Mouse (Mus musculus): ENCODE measurements around the gene Ripor3.

DNA sequence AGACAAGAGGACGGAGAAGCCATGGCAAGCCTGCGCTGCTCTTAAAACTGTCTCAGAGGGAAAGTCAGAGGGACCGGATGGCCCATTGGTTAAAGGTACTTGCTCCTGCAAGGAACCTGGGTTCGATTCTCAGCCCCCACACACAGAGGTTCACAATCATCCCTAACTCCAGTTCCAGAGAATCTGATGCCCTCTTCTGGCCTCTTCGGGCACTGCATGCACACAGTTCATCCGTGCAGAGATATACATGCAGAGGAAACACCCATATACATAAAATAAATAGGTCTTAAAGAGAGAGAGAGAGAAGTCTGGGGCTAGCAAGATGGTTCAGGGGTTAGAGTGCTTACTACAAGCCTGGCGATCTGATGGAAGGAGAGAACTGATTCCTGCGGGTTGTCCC lies 15.5 kb upstream of the Ripor3 start:
- TF ChIP-seq CTCF (IDR thresholded peaks at IDR 0.05; ENCODE audit: low read depth) (peak; percentile 66), EP300 (optimal IDR thresholded peaks at IDR 0.05) (no peak)

Data from stomach, postnatal 0 days (tissue).